Mouse (Mus musculus) cerebellum, adult 2 months (tissue): ENCODE data around the gene Scamp3.

Experiments used
- CTCF ChIP-seq: fragments of 200-500 bp; IDR thresholded peaks from 2 replicates; pipeline ENCODE4 v1.5.1; 2011; ENCODE audit warnings: low read depth, mild to moderate bottlenecking, control low read depth, low read length, moderate library complexity, borderline replicate concordance; ENCODE audit not compliant: insufficient read depth
- POLR2A ChIP-seq: fragments of 200-500 bp; IDR thresholded peaks from 2 replicates; pipeline ENCODE4 v1.6.1; 2011; ENCODE audit warnings: low read length, control low read depth, borderline replicate concordance; ENCODE audit not compliant: insufficient read depth

GRCm38 (mm10) chr3:89152084-89152835, 25.0 kb upstream of the Scamp3 start:
- TF ChIP-seq CTCF = no peak
- no peak for TF ChIP-seq POLR2A
